Mouse (Mus musculus): ENCODE results near the gene Zic1.

The Zic1 gene

DNA sequence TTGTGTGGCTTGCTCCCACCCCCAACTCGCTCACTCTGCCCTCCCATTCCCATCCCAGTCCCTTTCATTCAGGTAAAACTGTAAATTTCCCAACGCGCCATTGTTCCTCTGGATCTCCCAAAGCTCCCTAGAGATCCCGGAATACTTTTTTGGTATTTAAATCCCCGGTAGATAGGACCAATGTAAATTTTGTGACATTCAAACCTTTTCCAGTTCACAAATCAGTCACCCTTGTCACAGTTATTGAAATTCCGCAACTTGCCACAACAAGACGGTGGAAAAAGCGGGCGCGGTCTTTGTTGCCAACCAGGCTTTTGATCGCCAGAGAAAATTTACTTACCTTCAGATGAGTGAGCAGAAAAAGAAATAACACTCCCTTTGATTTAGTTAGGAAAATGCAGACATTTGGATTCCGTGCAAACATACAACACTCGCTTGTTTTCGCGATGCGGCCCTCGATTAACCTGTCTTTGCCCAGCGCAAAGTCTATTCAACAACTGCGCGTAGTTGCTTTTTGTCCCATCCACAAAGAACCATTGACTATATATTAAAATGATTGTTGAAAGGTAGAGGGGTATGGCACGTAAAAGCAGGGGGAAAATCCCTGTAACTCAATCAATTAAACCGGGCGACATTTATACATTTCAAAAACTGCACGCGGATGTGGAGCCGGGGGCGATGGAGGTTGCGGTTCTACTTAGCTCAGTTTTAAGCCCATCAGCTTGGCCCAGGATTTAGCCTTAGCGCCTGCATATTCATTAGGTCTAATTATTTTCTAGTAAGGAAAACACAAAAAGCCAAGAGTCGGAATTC, 1.6 kb upstream of the Zic1 start:
- no peak for DNase-seq (ENCODE audit: low spot score)

GRCm38 (mm10) chr9:91366226-91366998, 802 bp upstream of the Zic1 start:
- no peak for DNase-seq (ENCODE audit: low spot score)

GRCm38 (mm10) chr9:91364971-91365501, 574 bp downstream of the Zic1 start:
- no peak for DNase-seq (ENCODE audit: low spot score)

GRCm38 (mm10) chr9:91364127-91364970, 1.3 kb downstream of the Zic1 start:
- DNase-seq (ENCODE audit: low spot score), result no peak

- no peak for DNase-seq (ENCODE audit: low spot score)
Observed at GRCm38 (mm10) chr9:91363814-91364126, 1.8 kb downstream of the Zic1 start.

DNA sequence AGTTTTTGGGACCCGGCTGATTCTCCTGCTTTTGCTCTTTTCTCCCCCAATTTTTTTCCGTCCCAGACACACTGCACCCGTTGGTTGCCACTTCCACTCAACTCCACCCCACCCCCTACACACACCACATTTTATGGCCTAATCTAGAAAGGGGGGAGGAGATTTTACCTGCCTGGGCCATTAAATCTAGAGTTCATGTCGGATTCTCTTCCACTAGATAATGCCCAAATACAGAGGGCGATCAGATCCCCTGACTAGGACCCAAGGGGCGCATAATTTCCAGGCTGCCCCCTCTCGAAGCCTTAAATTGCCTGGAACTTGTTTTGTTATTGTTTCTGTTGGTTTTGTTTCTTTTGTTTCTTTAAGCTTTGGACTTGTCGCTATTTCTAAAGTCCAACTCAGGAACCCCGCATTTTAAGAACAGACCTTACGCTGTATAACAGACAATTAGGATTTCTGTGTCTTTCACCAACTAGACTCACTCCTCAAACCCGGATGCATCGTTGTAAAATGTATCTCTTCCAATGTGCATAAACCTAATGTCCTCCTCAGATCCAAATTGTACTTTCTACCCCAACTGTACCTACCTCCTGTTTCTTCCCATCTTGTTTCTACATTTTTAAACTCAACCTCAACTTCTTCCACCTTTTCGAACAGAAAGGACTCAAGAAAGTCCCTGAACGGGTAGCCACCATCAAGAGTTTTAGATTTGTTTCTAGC, 2.4 kb downstream of the Zic1 start:
- DNase-seq (ENCODE audit: low spot score), result no peak

DNA sequence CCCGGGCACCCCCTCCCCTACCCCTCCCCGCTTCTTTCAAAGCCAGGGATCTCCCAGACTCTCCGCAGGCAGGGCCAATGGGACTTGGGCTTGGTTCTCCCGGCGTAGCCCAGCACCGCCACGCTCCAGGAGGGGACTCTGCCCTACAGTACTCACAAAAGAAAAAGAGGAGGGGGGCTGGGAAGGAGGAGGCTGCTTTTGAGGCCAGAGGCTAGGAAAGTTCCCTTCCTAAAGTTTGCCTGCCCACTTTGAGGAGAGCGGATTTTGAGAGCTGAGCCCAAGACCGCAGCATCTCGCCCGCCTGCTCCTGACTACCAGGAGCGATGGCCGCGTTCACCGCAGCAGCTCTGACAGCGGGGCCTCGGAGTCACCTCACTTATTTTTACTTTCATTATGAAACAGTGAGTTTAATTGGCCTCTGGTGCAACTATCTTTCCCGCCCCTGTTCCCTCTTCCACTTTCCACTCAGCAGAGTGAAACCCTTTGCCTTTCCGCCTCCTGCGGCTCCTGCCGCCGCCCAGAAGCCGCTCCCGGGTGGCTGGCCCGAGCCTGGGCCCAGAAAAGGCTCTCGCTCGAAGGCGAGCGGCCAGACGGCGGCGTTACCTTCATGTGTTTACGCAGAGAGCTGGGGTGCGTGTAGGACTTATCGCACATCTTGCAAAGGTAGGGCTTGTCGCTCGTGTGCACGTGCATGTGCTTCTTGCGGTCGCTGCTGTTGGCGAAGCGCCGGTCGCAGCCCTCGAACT, 3.6 kb downstream of the Zic1 start, which contains the start of gene Zic4:
Gene Zic4, plus strand, starts transcription at position 558 of the 746 bp plus-strand sequence.
- DNase-seq (ENCODE audit: low spot score), result no peak

- no peak for DNase-seq (ENCODE audit: low spot score)
Observed at GRCm38 (mm10) chr9:91361033-91361855, 4.4 kb downstream of the Zic1 start.

DNA sequence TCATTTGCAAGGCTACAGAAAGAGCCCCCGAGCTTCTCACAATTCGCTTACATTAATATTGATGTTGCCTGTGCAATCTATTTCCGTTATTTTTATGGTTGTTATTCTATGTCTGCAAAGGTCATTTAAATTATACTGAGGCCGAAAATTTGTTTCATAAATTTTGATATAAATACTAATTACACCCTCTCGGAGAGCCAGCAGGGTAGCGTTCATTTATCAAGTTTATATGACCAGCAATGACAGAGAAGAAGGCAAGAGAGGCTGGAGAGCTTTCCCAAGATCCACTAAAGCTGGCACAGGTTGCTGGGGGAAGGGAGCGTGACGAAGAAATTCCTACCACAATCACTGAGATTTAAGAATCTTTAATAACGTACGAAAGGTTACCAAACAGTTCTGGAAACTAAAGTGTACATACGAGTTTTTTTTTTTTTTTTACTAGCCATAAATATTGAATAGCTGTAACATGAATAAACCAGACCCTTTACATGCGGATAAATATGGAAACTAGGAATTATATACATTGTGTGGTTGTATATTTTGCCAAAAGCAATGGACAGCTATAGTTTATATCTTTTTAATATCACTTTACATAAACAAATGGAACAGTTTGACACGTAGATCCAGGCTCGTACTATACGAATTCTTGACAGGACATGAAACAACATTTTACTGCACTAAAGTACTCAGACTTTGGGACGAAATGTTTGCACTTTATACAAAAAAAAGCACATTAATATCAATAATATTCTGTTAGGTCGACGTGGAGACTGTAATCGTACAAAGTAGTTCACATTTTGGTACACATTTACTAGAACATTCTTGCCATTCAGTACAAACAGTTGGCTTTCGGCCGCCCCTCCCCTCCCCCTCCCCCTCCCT, 5.2 kb downstream of the Zic1 start:
- DNase-seq (ENCODE audit: low spot score), result no peak

DNA sequence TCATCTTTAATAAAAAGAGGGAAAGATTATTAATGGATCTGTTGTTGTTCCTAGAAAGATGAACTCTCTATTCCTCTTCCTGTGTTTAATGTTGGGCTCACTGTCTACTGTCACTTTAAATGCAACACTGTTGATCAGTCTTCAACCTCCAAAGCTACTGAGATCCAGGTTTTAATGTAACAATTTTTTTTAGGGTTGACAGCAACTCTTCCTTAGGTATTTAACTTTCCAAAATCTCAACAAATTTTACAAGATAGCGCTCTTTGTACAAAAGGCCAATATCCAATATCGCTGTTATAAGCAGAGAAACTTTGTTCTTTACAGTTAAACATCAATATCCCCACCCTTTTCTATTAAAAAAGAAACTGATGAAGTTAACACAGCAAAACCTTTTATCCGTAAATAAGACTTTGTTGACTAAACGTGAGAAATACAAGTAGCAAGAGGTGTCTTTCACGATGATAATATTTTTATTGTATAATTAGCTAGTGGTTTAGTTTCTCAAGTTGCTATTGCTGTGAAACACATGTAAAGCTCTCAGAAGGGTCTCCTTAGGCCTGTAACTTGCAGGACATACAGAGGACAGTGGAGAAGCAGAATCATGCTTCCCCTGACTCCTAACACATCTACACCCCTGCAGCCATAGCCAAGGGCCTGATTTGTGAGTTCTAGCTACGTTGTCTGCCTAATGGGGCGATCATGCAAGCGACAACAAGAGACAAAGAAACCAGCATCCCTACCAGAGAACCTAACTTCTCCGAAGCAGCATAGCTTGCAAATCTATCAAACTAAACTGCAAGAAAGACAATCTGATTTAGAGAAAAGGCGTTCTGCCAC, 6.5 kb downstream of the Zic1 start:
- no peak for DNase-seq (ENCODE audit: low spot score)

GRCm38 (mm10) chr9:91357321-91357720, 8.3 kb downstream of the Zic1 start:
- DNase-seq (ENCODE audit: low spot score), result no peak

GRCm38 (mm10) chr9:91356353-91356740, 9.3 kb downstream of the Zic1 start:
- DNase-seq (ENCODE audit: low spot score), result no peak

DNA sequence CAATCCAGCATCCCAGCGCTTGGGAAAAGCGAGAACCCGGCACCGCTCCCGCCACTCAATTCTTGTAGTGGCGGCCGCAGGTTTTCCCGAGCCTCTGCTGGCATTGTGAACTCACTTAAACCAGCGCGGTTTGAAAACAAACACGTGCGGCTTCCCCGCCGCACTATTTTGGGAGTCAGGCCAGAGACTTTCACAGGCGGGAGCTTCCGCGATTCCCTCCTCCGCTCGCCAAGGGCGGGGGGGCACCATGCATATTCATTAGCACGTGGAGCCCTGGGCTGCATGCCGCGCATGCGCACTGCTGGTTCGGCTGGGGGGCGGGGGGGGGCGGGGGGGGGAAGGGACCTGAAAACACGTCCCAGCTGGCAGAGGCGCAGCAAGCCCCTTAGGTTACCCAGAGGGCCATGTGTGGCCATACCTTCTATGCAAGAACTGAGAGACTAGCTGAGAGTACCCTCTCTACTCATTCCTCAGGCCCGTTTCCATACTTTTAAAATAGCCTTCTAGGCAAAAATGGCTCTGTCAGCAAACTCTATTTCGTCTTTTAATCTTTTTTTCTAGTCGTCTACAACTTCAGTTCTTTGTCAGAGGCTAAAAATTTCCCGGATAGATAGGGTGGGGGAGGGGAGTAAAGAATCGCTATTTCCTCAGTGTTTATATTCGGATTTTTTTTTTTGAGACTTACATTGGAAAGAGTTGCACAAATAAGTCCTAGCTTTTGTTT, 9.8 kb downstream of the Zic1 start:
- DNase-seq (ENCODE audit: low spot score), result no peak

GRCm38 (mm10) chr9:91355270-91355589, 10.4 kb downstream of the Zic1 start:
- no peak for DNase-seq (ENCODE audit: low spot score)

DNA sequence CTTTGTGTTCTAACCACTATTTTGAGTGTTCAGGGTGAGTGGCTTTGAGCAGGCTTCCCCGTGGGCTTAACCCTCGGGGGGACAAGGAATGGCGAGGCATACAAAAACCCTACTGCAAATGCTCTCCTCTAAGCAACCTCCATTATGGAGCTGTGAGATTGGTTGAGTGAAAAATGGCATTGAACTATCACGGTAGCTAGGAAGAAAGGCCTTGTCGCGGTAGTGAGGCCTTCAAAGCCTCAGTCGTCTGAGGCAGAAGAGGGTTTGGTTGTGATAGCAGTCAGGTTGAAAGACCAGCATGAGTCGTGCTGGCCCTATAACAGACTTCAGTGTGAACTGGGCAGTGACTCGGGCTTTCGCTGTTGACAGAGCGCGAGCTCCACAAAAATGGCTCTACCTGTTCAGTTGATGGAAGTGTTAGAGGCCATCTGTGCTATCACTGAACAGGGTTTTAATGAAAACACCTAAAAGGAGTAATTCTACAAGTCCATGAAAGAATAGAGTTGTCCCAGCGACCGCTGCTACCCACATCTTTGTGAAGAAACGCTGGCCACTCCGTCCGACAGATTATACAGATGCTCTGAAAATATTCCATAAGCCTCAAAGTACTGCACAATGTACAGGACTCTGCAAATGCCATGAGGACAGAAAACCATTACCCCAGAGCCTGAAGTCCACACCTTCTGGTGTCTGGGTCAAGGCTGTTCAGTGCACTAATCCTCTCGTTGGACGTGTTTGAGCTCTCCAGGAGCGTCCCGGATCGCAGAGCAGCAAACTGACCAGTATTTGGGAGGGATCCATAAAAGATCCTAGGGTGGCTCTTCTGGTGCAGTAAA, 11.0 kb downstream of the Zic1 start:
- DNase-seq (ENCODE audit: low spot score), result no peak

DNA sequence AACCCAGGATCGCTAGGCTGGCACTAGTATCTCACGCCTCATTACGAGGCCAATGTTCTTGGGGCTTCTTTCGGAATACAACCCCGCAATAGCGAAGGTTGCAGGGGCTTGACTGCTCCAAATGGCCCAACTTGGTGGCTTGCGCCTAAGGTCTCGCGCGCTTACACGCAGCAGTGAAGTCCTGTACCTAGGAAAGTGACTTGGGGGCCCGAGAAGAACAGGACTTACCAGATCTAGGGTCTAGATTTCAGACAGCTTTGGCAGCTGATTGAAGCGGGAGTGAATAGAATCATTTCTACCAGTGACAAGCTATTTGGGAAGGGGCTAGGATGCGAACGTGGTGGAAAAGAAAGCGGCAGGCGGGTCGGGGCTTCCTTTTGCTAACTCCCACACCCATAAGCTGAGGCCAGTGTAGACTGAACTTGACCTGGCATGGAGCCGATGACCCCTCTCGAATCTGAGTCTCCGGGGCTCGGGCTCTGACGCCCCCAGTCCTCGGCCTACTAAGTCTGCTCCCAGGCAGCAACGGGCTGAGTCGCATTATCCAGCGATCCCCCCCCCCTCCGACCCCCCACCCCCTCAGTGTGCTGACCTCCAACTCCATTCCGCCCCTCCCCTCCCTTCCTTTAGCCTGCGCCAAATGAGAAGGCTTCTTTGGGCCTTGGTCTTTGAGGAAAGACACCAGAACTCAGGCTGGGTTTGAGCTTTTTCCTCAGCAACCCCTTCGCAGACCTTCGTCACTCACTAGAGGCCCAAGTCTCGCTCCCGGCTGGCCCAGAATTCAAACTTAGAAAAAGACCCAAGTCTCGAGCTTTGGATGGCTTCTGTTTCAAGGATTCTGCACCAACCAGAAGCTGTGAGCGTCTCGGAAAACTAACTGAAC, 11.8 kb downstream of the Zic1 start:
- no peak for DNase-seq (ENCODE audit: low spot score)
